Mouse (Mus musculus) left cerebral cortex, postnatal 25 days (tissue): ENCODE data around the gene Inf2. TPM values are rescaled to one million over a fixed set of nuclear protein-coding genes. Genes with fewer than 3 reads are reported as not detected.

Source experiments
- DNase-seq, 2 experiments: peaks; one replicate each; pipeline ENCODE4 v3.0.0; 2022; ENCODE audit warnings: low spot score in 2 of 2, mixed read lengths in 1 of 2
- intact Hi-C: fragments of 180-260 bp; cut with DNase I; formaldehyde crosslinking; loops from one replicate; pipeline ENCODE4 v1.15.1; 2025
- total RNA-seq, 2 experiments: library from RNA; stranded (reverse); gene quantifications; 2 replicates each; pipeline ENCODE4 v1.2.3; 2021

Gene Inf2
- total RNA-seq, 2 experiments from 2014 or later: 108 to 155 TPM

DNA sequence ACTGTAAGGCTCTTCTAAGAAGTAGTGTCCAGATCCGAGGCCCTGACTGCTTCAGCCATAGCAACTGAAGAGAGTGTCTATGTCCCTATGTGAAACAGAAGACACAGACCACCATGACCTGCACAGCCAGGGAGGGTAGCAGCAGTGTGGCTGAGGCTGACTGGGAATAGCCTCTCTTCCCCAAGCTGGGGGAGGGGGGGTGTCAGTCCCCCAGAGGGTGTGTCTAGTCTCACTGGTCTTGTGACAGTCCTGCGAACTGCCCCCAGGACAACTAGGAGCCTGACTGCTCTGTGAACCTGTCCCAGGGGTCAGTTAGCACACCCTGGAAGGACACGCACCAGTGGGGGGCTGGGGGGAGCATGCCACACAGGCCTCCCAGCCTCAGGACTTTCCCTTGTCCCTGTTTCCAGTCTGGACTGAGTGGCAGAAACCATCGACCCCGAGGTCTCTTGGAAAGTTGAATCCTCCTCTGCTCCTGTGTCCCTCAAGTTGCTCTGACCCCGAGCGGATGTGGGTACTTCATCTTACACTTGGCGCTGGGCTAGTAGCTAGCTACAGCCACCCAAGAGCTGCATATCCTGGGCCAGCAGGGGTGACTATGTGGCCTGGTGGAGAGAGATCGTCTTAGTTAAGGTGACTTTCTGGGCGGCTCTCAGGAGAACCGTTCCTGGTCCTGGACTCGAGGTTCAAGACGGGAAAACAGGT lies 30.5 kb downstream of the Inf2 start:
- DNase-seq: no peak
- intact Hi-C loops: loop anchor here (1.0 kb wide), 1 partner anchor 43 kb away; no protein-coding TSS in a partner anchor

DNA sequence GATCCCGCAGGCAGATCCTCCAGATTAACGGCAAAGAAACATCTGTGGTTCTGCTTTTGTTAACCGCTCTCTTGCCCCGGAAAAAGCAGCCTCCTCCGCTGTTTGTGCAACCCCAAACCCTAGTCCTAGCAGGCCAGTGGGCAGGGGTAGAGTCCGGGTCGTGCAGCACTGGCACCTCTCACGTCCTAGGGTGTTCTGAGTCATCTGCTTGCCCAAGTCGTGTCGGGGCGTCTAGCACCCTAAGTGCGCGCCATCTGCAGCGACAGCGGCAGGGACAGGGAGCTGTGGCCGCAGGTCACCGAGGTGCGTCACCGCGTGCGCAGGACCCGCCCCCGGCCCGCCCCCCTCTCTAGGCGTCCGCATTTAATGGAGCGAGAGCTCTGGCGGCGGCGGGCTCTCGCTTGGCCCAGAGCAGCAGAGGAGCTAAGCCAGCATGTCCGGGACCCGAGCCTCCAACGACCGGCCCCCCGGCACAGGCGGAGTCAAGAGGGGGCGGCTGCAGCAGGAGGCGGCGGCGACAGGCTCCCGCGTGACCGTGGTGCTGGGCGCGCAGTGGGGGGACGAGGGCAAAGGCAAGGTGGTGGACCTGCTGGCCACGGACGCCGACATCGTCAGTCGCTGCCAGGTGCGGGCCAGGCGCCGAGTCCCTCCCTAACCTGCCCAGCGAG lies 31.2 kb downstream of the Inf2 start, which contains the start of gene Adssl1:
TSS of gene Adssl1 (plus strand) at position 360 of the 668 bp plus-strand sequence.
- DNase-seq: peak in 1 of 2 experiments; percentile 48

DNA sequence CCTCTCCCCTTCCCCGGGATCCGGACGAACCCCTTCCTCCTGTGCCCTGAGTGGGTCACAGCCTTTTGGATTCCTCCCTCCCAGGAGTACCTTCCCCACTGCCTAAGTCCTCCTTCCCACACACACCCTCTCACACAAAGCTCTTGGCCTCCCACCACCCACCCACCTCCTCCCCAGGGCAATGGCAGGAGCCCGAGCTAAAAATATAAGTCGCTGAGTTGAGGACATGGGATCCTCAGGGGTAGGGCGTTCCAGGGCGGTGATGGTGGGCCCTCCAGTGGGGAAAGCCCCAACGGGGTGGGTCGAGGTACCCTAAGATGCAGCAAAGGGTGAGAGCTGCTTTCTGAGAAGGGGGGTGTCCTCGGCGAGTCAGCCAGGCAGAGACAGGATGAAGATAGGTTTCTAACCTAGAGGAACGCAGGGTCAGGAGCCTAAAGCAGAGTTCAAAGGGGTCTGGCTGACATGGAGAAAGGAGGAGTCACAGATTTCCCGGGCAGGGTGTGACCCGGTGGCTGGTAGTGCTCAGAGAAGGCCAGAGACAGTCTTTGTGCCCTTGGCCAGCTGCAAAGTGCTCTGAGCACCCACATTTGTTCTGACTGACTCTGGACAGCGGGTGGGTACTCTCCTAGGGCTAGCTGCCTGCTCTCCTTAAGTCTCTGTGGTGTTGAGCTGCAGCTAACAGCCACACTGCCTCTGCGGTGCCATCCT lies 31.9 kb downstream of the Inf2 start:
- DNase-seq: no peak
- intact Hi-C loops: loop anchor here (5.0 to 10.0 kb wide), 2 partner anchors 123 to 476 kb away; partner anchors contain the start of gene Kif26a

More for the DNA sequence above, 31.2 kb downstream of the Inf2 start, which contains the start of gene Adssl1:
- intact Hi-C loops: loop anchor here (5.0 to 10.0 kb wide), 2 partner anchors 123 to 475 kb away; partner anchors contain the start of gene Kif26a

DNA sequence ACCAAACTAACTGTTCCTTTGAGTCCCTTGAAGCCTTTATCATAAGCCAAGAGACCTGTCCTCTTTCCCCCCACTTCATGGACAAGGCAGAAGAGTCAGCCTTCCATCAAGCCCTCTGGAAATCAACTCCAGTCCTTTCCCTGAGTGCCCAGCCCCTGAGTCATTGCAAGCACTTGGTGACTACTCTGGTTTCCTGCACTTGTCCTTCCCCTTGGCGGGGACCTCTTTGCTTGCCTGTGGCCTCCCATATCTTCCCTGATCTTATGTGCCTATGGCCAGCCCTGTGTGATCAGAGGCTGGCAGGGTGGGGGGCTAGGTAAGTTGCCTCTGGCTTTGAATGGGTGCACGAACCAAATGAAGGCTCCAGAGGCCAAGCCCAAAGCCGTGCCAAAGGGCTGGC lies 33.3 kb downstream of the Inf2 start:
- no peak for DNase-seq
- intact Hi-C loops: loop anchor here (5.0 to 10.0 kb wide), 2 partner anchors 125 to 477 kb away; partner anchors contain the start of gene Kif26a

DNA sequence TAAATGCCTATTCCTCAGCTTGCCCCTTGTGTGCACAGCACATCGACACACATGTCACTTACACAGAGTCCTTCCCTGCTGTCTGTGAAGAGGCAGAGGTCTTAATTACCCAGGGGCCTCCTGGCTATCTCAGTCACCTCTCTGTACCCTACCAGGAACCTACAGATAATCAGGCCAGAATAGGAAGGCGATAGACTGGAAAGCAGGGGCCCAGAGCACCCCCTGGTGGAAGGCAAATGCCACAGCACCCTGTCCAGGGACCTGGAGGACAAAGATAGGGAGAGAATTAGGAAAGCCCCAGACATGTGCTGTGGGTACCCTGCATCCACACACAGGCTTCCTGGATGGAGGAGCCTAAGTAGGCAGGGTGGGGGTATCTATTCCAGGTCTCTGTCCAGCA lies 35.2 kb downstream of the Inf2 start:
- peak; percentile 40 to 60 for DNase-seq
- intact Hi-C loops: loop anchor here (1.0 to 10.0 kb wide), 3 partner anchors 71 to 479 kb away; partner anchors contain the start of gene Kif26a

DNA sequence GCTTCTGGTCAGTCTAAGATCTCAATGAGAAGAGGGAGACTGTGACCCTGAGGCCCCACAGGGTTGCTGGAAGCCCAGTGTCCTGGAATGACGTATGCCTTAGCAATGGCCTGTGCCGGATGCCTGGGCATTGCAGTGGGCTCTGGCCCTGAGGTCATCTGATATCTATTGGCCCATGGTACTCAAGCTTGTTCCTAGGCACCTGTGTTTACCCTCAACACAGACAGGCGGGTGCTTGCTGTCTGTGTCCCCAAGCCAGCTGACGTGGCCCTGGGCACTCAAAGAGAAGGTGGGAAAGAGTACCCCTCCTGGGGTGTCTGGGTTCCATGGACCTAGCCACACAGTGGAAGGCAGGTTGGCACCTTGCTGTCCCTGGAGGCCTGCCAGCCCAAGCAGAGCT lies 37.1 kb downstream of the Inf2 start:
- intact Hi-C loops: loop anchor here (10.0 kb wide), 1 partner anchor 481 kb away; the partner anchor contains the start of gene Kif26a
- no peak for DNase-seq

DNA sequence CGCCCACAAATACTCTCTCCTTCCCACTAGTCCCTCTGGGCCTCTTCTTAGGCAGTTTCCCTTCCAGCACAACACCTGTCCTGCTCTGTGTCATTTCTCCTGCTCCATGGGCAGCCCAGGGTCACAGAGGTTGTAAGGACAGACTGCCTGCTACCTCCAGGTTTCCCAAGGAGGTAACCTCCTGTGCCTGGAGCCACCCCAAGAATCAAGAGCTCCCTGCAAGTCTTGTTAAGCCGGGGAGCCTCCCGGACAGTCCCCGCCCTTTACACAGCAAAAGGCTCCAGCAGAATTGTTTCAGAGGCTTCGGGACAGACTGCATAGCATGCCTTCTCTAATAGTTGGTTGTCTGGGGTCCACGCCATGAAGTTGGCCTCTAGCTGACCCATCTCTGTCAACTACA lies 37.9 kb downstream of the Inf2 start:
- intact Hi-C loops: loop anchor here (10.0 kb wide), 1 partner anchor 482 kb away; the partner anchor contains the start of gene Kif26a
- no peak for DNase-seq

DNA sequence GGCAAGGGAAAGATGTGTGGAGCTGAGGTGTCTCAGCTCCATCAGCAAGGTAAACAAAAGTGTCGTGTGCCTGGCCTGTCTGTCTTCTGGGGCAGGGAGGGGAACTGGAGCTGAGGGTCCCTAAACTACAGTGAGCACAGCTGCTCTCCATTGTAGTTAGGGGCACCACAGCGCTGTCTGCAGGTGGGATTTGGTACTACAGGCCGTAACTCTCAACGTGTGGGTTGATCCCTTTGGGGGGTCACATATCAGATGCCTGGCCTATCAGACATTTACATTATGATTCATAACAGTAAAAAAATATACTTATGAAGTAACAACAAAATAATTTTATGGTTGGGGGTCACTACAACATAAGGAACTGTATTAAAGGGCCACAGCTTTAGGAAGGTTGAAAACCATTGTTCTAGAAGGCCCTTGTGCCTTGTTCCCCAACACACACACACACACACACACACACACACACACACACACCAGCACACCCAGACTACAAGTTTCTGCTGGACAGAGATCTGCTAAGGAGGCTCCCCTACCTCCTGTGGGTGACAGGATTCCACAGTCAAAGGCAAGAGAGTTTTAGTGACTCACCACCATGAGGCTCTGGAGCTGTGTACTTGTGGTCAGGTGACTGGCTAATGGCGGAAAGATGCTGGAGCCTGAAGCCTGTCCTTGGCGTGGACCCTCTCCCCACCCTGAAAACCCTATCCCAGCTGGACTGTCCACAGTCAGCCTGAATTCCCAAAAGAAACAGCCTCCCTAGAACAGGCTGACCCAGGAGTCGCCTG lies 38.7 kb downstream of the Inf2 start:
- intact Hi-C loops: loop anchor here (10.0 kb wide), 1 partner anchor 482 kb away; the partner anchor contains the start of gene Kif26a
- DNase-seq: no peak

DNA sequence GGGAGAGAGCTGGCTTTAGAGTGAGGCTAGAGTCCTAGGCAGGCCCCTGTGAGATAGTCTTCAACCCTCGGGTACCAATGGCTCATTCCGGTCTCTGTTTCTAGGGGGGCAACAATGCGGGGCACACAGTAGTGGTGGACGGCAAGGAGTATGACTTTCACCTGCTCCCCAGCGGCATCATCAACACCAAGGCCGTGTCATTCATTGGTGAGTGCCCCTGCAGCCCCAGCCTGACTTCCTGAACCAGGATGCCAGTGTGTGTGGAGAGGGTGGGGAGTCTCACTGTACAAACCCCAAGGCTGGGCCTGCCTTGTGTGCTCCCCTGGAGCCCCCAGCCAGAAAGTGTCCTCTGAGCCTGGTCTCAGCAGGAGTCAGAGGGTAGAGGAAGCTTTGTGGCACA lies 39.6 kb downstream of the Inf2 start:
- no peak for DNase-seq
- intact Hi-C loops: loop anchor here (10.0 kb wide), 1 partner anchor 483 kb away; the partner anchor contains the start of gene Kif26a

DNA sequence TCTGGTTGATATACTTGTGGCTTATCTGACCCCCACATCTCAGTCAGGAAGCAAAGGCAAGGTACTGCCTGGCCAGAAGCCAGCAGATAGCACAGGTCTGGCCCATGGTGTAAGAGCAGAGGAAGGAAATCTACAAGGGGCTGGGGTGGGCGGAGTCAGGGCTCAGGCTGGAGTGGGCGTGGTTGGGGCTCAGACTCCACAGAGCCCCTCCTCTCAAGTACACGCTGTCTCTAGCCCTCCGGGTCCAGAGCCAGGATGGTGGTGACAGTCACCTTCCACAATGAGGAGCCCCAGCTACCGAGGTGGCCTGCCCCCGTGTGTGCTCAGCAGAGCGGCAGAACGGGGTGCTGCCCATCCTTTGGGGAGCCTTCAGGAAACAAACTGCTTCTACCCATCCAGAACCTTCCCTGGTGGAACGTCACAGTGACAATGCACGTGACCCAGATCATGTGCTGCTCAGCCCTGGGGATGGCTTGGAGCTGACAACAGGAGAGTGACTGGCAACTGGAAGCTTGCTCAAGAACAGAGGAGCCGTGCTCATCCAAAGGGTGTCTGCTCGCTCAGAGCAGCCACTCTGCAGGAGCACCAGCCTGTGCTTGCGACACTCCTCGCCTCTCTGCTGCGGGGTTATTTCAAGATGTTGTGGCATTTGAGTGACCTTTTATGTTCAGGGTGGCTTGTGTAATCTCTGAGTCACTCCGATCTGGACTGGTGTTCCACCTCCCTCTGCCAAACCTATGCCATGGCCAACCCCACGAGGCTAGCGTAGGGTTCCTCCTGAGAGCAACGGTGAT lies 40.5 kb downstream of the Inf2 start:
- peak; percentile 42 to 55 for DNase-seq
- intact Hi-C loops: loop anchor here (10.0 kb wide), 1 partner anchor 484 kb away; the partner anchor contains the start of gene Kif26a

DNA sequence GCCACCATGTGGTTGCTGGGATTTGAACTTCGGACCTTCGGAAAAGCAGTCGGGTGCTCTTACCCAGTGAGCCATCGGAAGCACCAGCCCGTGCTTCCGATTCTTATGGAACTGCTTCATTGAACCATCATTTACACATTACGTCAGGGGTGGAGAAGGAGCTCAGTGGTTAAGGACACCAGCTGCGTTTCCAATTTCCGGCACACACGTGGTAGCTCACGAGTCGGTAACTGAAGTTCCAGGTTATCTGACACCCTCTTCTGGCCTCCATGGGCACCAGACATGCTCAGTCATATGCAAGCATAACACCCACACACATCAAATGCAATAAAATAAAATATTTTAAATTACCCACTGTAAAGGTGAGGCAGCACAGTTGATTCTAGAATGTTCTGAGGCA lies 41.4 kb downstream of the Inf2 start:
- no peak for DNase-seq
- intact Hi-C loops: no loop called here

DNA sequence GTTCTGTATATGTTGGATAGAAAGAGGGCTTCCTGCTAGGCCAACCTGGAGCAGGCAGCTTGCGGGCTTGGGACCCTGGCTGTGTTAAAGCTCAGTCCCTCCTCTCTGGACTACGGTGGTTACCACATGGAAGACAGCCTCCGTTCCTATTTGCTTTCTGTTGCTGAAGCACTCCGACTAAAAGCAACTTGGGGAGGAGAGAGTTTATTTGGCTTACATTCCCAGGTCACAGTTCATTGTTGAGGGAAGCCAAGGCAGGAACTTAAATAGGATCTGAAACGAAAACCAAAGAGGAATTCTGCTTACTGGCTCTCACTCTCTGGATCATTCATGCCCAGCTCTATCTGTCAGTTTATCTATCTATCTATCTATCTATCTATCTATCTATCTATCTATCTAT lies 42.2 kb downstream of the Inf2 start:
- intact Hi-C loops: no loop called here

DNA sequence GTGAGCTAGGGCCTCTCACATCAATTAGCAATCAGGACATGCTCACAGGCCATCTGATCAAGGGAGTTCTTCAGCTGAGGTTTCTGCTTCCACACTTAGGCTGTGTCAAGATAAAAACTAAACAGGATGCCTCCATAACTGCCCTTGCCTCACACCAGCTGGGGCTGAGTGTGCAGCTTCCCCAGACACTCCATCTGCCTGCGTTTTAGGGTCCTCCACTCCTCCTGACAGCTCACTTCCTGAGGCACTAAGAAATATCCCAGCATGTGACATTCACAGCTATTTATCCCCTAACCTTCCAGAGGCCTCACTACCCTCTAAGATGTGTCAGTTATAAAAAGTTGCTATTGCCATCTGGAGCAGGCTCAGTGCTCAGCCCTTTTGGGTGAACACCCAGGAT lies 42.9 kb downstream of the Inf2 start:
- DNase-seq: no peak
- intact Hi-C loops: no loop called here

More for the DNA sequence above, 42.2 kb downstream of the Inf2 start:
- no peak for DNase-seq

DNA sequence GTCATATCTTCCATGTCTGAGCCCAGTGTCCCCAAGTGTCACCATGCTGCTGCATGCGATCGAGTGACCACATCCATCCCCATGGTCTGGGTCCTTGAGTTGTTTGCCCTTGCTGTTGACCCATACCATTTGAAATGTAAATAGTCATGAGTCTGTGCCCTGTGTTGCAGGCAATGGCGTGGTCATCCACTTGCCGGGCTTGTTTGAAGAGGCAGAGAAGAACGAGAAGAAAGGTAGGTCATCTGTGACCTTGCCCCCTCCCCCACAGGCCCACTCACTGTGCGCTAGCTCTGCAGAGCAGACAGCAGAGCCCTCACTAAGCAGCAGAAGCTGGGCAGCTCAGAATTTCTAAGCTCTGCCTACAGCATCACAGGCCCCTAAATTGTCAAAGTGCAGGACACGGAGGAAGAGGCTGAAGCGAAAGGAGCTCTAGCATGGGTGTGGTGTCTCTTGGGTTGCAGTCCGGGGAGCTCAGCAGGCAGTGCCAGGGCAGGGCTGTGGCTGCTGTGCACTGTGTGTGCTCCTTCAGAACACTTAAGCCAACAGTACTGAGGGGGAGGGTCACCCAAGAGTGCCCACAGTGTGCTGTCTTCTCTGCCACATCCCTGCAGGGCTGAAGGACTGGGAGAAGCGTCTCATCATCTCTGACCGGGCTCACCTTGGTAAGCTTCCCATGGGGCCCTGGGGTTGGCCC lies 43.6 kb downstream of the Inf2 start:
- intact Hi-C loops: no loop called here
- DNase-seq: no peak

DNA sequence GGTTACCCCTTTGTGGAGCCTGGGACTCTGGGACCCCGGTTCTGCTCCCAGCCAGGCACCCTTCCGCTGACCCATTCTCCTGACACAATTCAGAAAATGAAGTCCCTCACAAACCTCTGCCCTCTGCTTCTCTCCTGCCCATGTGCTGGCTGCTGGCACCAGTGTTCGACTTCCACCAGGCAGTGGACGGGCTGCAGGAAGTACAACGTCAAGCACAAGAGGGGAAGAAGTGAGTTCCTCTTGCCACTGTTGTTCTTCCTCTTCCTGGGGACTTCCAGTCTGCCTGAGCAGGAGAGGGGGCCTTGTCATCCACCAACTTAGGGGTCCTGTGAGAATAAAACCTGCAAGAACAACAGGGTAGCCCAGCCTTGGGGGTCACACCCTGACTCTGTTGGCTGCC lies 44.3 kb downstream of the Inf2 start:
- no peak for DNase-seq
- intact Hi-C loops: no loop called here

DNA sequence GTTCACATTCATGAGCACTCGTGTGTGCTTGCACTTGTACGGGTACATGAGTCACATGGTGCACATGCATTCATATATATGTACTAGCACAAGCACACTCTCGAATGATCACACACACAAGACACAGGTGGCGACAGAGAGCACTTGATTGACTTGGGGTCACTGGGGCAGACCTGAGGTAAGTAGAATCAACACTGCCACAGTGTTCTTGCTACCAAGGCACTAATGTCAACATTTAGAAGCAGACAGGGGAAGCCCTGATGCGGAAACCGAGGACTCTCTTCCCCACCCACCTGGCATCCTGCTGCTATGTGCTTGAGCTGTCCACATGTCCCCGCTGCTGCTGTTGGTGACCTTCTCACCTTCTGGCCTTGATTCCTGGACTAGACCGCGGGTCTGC lies 45.1 kb downstream of the Inf2 start:
- no peak for DNase-seq
- intact Hi-C loops: no loop called here

DNA sequence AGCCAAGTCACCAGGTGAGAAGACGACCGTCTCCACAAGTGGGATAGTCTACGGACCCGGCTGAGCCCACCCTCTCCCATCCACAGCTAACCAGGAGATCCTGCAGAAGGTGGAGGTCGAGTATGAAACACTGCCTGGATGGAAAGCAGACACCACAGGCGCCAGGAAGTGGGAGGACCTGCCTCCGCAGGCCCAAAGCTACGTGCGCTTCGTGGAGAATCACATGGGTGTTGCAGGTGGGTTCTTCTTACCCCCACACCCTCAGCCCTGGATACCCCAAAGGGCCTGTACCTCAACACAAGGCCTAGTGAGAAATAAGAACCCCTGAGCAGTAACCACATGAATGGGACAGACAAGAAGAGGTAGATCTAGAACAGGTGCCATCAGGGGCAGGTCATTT lies 50.9 kb downstream of the Inf2 start:
- intact Hi-C loops: no loop called here
- DNase-seq: no peak

DNA sequence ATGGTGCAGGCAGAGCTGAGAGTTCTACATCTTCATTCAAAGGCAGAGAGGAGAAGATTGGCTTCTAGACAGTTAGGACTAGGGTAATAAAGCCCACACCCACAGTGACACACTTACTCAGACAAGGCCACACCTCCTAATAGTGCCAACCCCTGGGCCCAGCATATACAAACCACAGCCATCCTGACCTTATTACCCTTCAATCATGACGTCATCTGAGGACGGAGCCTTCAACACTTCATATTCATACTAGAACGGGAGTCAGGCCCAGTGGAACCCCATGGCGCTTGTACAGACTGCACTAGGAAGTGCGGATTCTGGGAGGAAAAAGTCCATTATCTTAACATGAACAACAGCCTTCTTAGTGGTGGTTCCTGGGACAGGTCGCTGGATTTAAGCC lies 54.5 kb downstream of the Inf2 start:
- intact Hi-C loops: no loop called here
- no peak for DNase-seq
